Mouse (Mus musculus): Measurements from ENCODE around the gene Camk2n2.
"Not testable (repeated sequence)": the region's sequence is repeated elsewhere in the genome, so short reads cannot be mapped to it uniquely, and the experiment has no call there.

Gene Camk2n2

DNA sequence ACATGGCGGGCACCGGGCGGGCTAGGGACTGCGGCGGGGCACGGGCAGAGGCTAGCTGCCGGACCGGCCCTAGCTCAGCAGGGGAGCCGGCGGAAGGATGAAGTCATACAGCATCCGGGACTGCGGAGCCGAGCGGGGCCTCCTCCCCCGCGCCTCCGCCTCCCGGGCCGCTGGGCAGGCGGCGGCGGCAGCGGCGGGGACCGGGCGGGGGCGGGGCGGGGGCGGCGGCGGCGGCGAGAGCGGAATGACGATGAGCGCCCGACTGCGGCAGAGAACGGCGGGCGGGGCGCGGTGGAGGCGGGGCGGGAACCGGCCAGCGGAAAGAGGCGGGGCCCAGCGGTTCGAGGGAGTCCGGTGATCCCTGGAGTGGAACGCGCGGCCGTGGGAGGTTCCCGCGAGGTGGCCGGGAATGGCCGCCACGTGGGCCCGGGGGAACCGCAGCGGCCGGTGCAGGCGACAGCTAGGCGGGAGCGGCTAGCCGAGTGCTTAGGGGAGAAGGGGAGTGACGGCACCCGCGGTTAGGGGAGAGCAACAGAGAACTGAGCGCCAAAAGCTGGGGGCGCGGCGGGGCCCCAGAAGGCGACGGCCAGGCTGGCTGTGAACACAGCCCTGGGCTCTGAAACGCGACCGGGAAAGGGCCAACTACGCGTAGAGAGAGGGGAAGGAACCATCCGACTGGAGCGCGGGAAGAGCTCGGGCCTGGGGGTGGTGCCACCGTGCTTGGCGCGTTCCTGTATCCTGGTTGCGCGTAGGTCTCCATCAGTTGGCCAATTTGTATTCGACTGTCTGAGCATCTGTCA, at the start of gene Camk2n2:
Gene Camk2n2 (minus strand): TSS at position 97 of the 800 bp plus-strand sequence.
- peak; percentile 29 for DNase-seq (ENCODE audit: low read depth, low spot score)

GRCm38 (mm10) chr16:20670291-20670690, 49.2 kb upstream of the Camk2n2 start:
- DNase-seq (ENCODE audit: low read depth, low spot score), result no peak

DNA sequence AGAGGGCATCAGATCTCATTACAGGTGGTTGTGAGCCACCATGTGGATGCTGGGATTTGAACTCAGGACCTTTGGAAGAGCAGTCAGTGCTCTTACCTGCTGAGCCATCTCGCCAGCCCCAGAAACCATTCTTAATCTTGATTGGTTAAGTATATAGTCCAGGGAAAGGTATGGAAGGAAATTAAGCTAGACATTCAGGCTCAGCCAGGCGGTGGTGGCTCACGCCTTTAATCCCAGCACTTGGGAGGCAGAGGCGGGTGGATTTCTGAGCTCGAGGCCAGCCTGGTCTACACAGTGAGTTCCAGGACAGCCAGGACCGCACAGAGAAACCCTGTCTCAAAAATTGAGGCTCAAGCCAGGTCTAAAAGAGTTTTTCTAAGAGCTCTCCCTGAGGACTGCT, 46.9 kb upstream of the Camk2n2 start, which contains the start of gene Eif4g1:
Gene Eif4g1 (plus strand): TSS at position 301 of the 400 bp plus-strand sequence.
- not testable (repeated sequence) for DNase-seq (ENCODE audit: low read depth, low spot score)

DNA sequence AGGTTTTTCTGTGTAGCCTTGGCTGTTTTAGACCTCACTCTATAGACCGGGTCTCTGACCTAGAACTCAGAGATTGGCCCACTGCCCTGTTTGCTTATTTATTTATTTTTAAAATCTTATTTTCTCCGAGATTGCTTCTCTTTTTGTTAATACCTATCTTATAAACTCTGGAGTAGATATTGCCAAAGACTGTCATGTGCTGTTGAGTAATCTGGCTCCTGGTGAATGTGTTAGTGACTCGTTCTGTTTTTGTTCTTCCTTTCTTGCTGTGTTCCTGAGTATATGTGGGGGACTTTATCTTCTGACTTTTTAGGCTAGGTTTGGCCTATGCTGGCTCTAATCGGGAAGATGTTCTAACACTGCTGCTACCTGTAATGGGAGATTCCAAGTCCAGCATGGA, 36.6 kb upstream of the Camk2n2 start:
- DNase-seq (ENCODE audit: low read depth, low spot score), result no peak

GRCm38 (mm10) chr16:20653315-20653714, 32.2 kb upstream of the Camk2n2 start:
- DNase-seq (ENCODE audit: low read depth, low spot score), result no peak

DNA sequence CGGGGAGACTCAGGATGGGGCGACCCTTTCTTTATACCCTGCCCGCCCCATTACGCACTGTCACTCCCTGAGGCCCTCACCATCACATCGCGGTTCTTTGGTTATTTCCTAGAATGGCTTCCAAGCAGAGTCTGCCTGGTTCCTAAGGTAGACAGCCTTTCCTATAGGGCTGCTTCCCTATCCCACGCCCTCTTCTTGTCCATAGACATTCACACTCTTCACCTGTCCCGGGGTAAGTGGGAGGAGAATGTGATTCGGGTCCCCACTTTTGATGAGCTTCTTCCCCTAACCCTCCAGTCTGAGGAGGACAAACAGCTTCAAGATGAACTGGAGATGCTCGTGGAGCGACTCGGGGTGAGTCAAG, 30.8 kb upstream of the Camk2n2 start:
- DNase-seq (ENCODE audit: low read depth, low spot score), result no peak

GRCm38 (mm10) chr16:20651076-20651946, 30.2 kb upstream of the Camk2n2 start, which contains the start of gene Psmd2:
Gene Psmd2 (plus strand): TSS chr16:20651652.
- DNase-seq (ENCODE audit: low read depth, low spot score), result peak; percentile 91

DNA sequence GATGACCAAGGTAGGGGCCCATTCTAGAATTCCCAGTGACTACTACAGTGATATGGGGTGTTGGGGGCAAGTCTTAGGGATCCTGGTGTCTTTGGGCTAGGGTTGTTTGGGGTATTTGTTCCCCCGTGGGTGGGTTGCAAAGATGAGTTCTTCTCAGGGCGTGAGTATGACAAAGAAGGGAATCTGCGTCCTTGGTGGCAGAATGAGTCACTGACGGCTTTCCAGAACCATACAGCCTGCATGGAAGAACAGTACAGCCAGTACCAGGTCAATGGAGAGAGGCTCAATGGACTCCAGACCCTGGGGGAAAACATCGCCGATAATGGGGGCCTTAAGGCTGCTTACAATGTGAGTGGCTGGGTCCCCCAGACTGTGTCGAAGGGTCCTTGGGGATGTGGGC, 22.8 kb upstream of the Camk2n2 start:
- no peak for DNase-seq (ENCODE audit: low read depth, low spot score)

- no peak for DNase-seq (ENCODE audit: low read depth, low spot score)
Measured at GRCm38 (mm10) chr16:20642161-20642560, 21.1 kb upstream of the Camk2n2 start.

DNA sequence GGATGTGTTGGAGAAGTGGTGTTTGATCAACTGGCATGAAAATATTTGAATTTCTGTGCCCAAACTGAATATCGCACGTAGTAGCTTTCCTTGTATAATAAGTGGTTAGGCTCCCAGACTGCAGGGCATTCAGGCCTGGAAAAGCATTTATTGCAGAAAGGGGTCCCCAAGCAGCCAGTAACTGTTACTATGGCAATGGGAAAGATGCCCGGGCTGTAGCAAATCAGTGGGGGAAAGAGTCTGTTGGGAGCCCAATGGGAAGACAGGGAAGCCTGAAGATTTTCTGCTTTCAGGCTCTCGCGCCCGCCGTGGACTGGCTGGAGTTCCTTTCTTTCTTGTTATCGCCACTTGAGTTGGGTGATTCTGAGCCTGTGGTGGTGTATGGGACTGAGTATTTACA, 17.3 kb upstream of the Camk2n2 start:
- no peak for DNase-seq (ENCODE audit: low read depth, low spot score)

DNA sequence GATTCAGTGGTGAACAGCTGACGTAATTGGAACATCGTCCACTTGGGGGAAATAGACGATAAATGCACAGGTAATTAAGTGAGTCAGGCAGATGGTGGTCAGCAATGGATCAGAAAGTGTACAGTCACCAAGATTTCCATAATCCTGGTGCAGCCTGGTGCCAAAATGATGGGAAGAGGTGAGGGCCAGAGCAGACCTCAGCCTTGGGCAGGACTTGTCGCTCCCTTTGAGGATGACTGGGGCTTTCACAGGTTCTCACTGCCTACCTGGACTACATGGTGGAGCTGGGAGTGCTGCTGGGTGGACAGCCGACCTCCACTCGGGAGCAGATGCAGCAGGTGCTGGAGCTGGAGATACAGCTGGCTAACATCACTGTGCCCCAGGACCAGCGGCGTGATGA, 16.3 kb upstream of the Camk2n2 start:
- no peak for DNase-seq (ENCODE audit: low read depth, low spot score)

GRCm38 (mm10) chr16:20629731-20630634, 8.9 kb upstream of the Camk2n2 start, which contains the start of gene Ece2:
Gene Ece2 (plus strand): TSS chr16:20629828.
- no peak for DNase-seq (ENCODE audit: low read depth, low spot score)

- DNase-seq (ENCODE audit: low read depth, low spot score), result no peak
Measured at GRCm38 (mm10) chr16:20628871-20629391, 7.8 kb upstream of the Camk2n2 start.

GRCm38 (mm10) chr16:20623211-20623610, 2.1 kb upstream of the Camk2n2 start:
- DNase-seq (ENCODE audit: low read depth, low spot score), result no peak

DNA sequence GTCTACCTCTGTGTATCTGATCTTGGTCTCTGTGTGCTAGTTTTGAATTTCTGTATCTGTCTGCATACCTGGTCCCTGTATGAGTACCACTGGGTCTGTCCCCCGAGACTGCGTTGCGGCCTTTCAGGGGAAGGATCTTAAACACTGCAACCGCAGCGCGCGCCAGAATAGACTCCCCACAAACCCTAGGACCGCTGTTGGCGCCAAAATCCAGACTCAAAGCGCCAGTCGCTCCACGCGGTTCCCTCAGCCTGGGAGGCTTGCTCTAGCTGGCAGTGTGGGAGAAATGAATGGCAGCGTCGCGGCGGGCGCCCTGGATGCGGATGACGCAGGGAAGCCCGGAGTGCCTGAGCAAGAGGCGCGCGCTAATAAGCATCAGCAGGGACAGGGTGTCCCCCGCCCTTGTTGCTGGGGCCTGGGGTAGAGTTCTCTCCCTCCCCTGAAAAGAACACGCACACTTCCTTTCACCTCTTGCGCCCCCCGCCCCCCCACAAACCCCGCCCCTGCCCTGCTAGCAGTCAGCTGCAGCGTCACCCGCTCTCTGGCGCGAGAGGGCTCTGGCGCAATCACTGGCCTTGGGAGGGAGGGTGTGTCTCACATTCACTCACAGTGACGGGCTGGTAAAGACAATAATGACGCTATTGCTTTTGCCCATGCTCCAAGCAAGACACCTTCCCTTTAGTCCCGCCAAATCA, 1.1 kb upstream of the Camk2n2 start:
- no peak for DNase-seq (ENCODE audit: low read depth, low spot score)

- no peak for DNase-seq (ENCODE audit: low read depth, low spot score)
Measured at GRCm38 (mm10) chr16:20620751-20621190, 316 bp downstream of the Camk2n2 start.

DNA sequence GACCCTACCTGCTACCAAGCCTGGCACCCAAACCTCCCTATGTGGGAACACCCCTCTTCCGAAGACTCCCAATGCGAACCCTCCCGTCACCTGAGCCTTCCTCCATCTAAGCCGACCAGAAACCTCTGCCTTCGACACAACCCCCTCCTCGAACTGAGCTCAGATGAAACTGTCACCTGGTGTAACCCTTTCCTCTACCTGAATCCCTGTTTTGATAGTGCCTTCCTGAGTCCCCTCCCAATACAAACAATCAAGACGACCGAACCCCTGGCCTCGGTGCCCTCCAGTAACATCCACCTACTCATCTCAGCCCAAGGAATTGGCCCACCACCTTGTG, 720 bp downstream of the Camk2n2 start:
- DNase-seq (ENCODE audit: low read depth, low spot score), result no peak

GRCm38 (mm10) chr16:20619541-20620398, 1.3 kb downstream of the Camk2n2 start:
- DNase-seq (ENCODE audit: low read depth, low spot score), result no peak

DNA sequence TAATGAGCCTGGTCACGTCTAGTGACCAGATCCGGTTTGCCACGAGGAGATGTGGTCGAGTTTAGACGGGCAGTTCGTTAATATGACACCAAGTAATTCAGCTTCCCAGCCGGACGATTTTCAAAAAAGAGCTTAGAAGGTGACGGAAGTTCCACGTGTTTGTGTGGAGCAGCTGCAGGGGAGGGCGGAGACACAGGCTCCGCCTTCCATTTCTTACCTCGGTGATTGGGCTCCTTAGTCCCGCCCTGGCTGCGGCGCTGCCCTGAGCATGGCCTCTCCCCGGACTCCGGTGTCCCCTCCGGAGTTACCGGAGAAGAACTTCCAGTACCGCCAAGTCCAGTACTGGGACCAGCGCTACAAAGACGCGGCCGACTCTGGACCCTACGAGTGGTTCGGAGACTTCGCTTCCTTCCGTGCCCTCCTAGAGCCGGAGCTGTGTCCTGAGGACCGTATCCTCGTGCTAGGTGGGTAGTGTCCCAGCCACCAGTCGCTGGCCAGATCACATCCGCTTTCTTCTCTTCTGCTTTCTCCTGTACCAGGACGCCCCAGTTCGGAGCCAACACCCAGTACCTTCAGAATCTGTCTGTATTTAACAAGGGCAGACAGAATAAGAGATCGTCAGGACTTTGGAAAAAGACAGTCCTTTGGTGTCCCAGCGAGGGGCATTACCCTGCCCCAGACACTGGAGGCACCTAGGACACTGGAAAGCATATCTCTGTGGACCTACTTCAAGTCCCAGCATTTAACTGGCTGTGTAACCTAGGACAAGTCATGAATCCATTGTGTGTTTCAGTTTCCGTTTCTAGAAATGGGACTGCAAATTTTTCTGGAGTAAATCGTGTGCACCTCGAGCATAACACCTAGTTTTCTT, 9.5 kb downstream of the Camk2n2 start, which contains the start of the genes Eef1akmt4, Gm49333 and Alg3:
Gene Eef1akmt4 (plus strand): TSS at position 237 of the 871 bp plus-strand sequence.
Gene Gm49333 (plus strand): TSS at position 254 of the 871 bp plus-strand sequence.
Gene Alg3 (minus strand): TSS at position 379 of the 871 bp plus-strand sequence.
- DNase-seq (ENCODE audit: low read depth, low spot score), result peak; percentile 77
